Mouse (Mus musculus) spleen, adult 12 weeks (tissue): ENCODE results near the gene Mlxip.

ENCODE experiments used
- DNase-seq: peaks from one replicate; pipeline ENCODE4 v3.0.0; 2022; ENCODE audit warnings: low spot score

Mlxip gene

GRCm38 (mm10) chr5:123394303-123394956 lies at the start of gene Mlxip:
Mlxip (plus strand) TSS chr5:123394798.
- DNase-seq, result peak; percentile 76

DNA sequence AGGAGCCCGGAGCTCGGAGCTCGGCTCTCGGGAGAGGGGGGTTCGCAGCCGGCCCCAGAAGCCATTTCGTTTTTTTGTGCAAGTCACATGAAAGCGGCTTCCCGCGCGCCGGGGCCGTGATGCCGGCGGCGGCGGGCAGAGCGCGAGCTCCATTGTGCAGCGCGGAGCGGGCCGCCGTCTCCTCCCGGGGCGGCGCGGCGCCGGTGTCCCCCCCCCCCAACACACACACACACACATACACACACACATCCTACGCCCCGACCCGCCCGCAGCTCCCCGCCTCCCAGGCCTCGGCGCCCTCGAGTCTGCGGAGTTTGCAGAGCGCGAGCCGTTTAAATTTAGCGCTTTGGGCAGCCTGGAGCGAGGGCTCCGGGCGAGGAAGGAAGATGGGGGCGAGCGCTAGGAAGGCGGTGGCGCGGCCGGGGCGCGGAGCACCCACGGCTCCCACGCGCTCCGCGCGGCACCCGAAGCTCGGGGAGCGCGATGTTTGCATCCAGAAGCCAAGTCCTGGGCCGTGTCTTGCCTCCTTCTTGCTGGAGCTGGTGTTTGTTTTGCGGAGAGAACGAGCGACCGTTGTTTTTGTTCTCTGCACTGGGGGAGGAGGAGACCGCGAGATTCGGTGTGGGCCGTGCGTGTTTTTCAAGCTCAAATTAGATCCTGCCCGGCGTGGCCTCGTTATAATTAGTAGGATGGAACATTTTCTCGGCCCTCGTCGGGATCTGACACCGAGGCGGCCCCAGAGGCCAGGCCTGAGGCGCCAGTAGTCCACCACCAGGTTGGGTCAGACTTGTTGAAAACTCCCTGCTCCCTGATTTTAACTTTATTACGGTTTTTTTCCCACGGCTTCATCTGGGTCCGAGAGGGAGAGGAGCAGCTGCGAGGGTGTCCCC lies 49.4 kb upstream of the Mlxip start:
- peak; percentile 25 for DNase-seq

DNA sequence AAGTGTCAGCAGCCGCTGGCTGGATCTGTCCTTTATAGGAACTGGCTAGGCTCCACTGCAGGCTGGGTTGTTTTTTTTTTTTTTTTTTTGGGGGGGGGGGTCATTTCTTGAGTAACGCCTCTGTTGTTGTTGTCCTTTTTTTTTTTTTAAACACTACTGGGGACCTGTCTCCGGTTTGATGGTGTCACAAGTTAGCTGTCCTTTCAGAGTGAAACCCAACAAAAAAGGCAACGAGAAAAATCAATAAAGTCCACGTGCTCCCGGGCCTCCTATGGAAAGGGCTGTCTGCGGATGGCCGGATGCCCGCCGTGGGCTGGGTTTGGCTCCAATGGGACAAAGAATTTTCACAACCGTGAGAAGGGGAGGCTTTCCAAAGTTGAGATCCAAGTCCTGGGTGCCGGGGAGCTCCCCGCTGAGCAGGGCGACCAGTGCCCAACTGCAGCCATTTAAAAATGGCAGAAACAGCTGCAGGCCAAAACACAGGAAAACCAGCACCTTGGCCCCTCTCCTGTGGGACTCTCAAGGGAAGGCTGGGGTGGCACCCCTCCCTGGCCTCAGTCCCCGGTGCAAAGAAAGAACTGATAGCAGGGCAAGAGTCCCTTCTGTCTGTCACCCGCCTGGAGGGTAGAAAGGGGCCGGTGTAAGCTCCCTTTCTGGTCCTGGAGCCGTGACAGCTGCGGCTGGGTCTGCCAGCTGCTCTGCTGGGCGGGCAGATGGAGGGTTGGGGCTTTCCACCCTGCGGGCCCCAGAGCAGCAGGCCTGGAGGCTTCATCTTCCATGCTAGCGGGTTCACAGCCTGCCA lies 48.5 kb upstream of the Mlxip start:
- DNase-seq, result no peak

- DNase-seq, result no peak
These were observed 47.8 kb upstream of the Mlxip start for GRCm38 (mm10) chr5:123346701-123347270.

DNA sequence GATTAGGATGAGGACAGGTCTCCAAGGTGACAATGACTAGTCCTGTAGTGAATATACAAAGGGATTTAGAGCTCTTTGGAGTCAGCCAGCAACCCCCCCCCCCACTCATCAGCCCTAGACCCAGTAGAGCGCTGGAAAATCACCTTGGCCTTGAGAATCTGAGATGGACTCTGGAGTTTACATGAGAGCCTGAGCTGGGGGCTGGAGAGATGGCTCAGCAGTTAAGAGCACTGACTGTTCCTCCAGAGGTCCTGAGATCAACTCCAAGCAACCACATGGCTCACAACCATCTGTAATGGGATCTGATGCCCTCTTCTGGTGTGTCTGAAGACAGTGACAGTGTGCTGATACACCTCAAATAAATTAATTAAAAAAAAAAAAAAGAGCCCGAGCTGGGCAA lies 46.6 kb upstream of the Mlxip start:
- DNase-seq, result no peak

DNA sequence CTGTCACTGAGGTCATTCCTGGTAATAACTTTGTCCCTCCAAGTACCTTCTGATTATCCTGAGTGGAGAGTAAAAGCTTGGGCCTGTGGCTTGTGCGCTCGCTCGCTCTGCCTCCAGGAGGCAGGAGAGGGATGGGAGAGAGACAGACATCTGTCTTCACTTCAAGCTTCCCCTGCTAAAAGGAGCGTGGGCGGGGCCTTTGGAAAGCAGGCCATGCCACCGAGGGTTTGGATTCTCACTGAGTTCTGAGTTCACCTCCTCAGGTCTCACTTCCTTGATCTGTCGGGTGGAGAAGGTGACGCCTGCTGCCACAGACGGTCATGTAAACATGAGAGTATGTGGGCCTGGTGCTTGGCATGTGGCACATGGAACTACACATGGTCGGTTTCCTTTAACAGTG lies 44.2 kb upstream of the Mlxip start:
- peak; percentile 12 for DNase-seq

DNA sequence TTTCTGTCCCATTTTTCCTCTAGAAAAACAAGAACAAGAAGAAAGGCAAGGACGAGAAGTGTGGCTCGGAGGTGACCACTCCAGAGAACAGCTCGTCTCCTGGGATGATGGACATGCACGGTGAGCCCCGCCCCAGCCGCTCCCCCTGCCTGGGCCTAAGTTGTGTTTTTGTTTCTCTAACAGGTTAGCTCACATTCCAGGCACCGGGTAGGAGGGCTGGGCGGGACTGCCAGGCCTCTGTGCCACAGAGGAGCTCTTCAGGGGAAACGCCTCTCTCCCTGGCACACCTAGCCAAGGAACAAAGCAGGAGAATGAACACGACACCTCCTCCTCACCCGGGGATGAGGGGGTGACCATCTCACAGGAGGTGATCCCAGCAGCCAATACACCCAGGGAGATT lies 38.7 kb upstream of the Mlxip start:
- no peak for DNase-seq

DNA sequence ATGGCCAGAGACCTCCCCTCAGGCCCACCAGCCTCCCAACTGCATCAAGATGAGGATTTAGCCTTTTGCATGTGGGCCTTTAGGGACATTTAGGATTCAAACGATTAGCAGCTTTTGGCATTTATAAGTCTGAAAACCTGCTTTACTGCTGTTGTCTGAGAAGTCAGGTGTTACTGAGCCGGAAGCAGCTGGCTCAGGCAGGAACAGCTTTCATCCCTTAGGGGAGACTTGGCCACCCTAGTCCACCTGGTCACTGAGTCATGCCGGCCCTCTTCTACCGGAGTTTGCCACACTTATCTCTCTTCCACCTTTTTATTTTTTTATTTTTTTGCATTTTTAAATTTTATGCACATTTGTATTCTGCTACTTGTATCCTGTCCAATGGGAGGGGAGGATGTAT lies 37.3 kb upstream of the Mlxip start:
- no peak for DNase-seq

- no peak for DNase-seq
These were observed 35.2 kb upstream of the Mlxip start for GRCm38 (mm10) chr5:123359431-123359830.

DNA sequence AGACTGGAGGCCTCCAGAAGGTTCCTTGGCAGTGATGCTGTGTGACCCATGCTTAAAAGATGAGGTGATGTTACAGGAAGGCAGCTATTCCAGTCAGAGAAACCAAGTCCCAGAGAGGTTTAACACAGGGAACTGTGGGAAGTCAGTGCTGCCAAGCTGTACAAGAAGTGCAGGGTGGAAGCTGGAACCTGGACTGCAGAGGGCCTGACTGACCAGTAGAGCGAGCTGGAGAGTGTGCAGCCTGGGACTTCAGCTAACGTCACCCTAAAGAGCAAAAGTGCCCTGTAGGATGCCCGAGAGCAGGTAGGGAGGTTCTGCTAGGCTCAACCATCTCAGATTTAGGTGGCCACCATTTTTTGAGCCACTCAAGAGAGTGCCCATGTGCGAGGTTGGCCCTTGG lies 31.7 kb upstream of the Mlxip start:
- no peak for DNase-seq

DNA sequence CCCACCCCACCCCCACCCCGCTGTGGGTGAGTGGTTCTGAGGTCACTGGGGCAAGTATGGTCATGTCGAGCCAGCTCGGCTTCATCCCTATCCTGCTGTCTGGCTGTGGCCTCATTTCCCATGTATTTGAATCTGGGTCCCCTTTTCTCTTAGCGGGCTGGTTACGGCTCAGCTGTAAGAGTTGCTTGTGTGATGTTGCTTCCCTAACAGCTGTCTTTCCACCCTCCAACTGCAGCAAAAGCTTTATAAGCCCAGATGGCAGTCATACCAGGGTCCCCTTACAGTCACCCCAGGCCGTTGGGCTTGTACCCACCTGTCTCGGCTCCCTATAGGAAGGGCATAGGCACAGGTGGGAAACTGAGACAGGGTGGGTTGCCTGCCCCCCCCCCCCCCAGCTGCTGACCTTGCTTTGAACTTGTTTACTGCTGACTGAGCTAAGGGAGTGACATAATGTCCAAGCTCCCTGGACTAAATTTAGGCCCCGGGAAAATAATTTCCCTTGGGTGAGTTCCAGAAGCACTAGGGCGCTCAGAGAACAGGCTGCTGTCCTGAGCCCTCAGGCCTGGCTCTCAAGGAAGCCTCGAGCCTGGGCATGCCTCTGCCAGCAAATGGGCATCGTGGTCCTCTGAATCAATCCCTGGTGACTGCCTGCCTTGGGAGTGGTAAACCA lies 30.2 kb upstream of the Mlxip start:
- no peak for DNase-seq

DNA sequence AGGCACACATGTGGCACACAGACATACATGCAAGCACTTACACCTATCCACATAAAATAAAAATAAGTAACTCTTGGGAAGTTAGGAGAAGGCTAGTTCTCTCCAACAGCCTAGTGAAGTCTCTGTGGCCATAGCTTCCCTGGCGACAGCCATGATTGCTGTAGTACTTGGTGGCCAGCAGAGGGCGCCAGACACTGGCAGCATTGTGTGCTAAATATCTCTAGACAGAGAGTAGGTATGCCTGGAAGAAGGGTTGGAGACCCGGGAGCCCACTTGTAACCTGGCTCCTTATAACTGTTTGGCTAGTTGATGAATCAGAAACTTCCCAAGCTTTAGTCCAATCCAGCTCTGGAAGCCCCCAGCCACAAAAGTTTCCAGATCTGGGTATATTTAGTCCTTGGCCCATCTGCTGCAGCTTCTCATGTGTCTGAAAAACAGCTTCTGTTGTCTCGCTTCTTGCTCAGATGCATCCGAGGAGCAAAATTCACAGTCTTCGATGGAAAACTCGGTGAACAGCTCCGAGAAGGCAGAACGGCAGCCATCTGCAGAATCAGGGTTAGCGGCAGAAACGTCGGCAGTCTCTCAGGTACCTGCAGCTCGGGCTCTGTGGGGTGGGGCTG lies 25.6 kb upstream of the Mlxip start:
- DNase-seq, result peak; percentile 17

- DNase-seq, result no peak
These were observed 24.5 kb upstream of the Mlxip start for GRCm38 (mm10) chr5:123370049-123370448.

DNA sequence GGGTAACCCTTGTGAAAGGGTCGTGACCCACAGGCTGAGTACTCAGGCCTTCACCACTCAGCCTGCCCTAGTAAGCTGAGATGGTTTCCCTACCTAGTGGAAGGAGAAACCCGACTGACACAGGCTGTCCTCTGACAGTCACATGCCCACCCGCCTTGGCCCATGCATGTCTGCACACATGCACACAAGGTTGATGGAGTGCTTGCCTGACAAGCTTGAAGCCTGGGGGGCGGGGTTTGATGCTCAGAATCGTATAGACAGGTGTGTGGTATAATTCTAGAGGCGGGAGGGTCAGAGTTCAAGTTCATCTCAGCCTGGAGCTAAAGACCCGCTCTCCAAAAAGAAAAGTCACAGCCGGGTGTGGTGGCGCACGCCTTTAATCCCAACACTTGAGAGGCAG lies 19.3 kb upstream of the Mlxip start:
- no peak for DNase-seq

GRCm38 (mm10) chr5:123375793-123376452 lies 18.7 kb upstream of the Mlxip start:
- no peak for DNase-seq

- DNase-seq, result no peak
These were observed 18.0 kb upstream of the Mlxip start for GRCm38 (mm10) chr5:123376569-123376968.

- DNase-seq, result peak; percentile 62
These were observed 17.3 kb upstream of the Mlxip start for GRCm38 (mm10) chr5:123377120-123377955.

DNA sequence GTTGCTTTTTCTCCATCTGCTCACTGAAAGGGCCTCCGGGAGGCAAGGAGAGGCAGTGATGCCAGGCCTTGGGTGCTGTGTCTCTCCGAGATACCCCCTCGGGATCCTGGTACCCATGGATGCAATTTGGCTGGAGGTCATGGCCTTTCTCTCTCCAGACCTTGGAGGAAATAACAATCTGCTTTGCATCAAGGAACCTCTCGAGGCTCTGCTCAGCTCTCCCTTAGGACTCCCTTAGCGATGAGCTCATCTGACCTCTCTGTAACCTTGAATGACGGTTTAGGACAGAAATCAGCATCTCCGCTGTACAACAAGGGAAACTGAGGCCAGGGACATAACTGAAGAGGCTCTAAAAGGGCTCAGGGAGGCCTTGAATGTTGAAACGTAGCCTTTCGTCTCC lies 15.9 kb upstream of the Mlxip start:
- no peak for DNase-seq

DNA sequence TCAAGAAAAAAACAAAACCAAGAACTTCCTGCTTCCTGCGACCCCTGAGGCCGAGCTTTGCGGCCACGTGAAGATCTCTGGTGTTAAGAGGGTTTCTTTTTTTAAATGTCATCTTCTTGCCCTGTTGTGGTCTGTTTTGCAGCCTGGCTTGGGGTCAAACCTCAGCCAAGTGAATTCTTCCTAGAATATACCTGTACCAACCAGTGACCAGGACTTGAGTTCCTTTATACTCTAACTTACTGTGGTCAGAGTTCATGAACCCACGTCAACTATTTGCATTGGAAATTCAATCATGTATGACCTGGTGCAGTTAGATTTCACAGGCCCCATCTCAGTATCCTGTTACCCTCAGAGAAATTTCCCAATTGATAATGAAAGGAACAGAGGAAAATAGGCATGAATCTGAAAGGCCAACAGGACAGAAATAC lies 15.1 kb upstream of the Mlxip start:
- DNase-seq, result no peak

GRCm38 (mm10) chr5:123381968-123382367 lies 12.6 kb upstream of the Mlxip start:
- DNase-seq, result peak; percentile 29
